Mouse (Mus musculus) liver, embryonic 14.5 days (tissue): ENCODE results near the gene Calu.

Source experiments
- CTCF ChIP-seq: IDR thresholded peaks from 2 replicates; pipeline ENCODE4 v1.5.1; 2016; ENCODE audit warnings: antibody characterized with exemption, low read depth, control low read depth
- EP300 ChIP-seq: IDR thresholded peaks from 2 replicates; pipeline ENCODE4 v1.6.1; 2016; ENCODE audit warnings: antibody characterized with exemption, low read depth

DNA sequence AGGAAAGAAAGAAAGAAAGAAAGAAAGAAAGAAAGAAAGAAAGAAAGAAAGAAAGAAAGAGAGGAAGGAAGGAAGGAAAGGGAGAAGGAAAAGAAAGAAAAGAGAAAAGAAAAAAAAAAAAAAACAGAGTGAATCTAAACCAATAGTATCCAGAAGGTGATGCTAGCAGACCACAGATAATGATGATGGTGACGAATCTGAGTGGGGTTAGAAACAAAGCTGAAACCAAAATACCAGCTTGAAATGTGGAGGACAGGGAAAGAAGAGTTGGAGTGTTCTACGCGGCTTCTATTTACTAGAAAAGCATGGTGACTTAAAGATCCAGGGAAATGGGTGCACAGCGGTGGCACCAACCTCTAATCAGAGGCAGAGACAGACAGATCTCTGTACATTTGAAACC, 43.9 kb downstream of the Calu start:
- TF ChIP-seq CTCF = no peak
- no peak for TF ChIP-seq EP300
